Mouse (Mus musculus): Measurements from ENCODE around the gene Ccdc85a.

DNA sequence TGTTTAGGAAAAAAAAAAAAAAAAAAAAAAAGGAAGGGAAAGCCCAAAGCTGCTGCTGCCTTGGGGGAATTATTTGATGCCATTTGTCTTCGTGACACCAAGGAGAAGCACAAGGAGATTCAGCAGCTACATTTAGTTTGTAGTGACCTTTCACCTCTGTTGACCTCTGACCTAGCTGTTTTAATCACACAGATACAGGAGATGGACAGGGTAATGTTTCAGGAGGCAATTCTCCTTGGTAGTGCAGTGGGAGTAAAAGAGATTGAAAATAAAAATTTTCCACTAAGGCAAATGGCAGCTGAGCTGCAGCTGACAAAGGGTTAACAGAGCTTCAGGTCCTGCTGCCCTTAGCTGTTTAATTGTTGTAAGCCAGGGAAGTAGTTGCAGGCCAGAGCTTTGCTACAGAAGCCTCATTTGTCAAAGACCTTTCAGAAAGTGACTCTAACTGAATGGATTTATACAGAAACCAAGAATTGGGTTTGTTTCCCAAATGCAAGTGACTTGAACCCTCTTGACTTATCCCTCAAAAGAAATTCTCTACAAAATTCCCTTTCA is 49.5 kb upstream of the Ccdc85a start:
- no peak for TF ChIP-seq CTCF (IDR thresholded peaks at IDR 0.05; ENCODE audit: control insufficient read depth, insufficient read depth, insufficient read length)
- TF ChIP-seq MAX (IDR thresholded peaks at IDR 0.05) = no peak
- TF ChIP-seq MYOD1 (IDR thresholded peaks at IDR 0.05; ENCODE audit: control insufficient read depth, insufficient read length, low read depth) = no peak
- no peak for TF ChIP-seq MYOG (IDR thresholded peaks at IDR 0.05; ENCODE audit: control insufficient read depth, extremely low read depth, insufficient read length)
- TF ChIP-seq FOSL1 (IDR thresholded peaks at IDR 0.05; ENCODE audit: insufficient read depth, low read length, poor library complexity, severe bottlenecking) = no peak
- TF ChIP-seq CEBPB (IDR thresholded peaks at IDR 0.05; ENCODE audit: low read depth) = no peak

Measured in C2C12 (cell line).